Mouse (Mus musculus): ENCODE data around the gene Arhgef11. TPM values are rescaled to one million over a fixed set of nuclear protein-coding genes. Genes with fewer than 3 reads are reported as not detected.
A peak's percentile ranks its signal among the peaks of the same experiment; 100 is the strongest.

Gene Arhgef11
- total RNA-seq, 2 experiments from 2014 or later, result 58.3 to 60.9 TPM

- DNase-seq (ENCODE audit: low spot score in 2 of 2), result no peak
Observed at GRCm38 (mm10) chr3:87660479-87660878, 43.1 kb downstream of the Arhgef11 start.

GRCm38 (mm10) chr3:87661291-87661690, 43.9 kb downstream of the Arhgef11 start:
- no peak for DNase-seq (ENCODE audit: low spot score in 2 of 2)

- no peak for DNase-seq (ENCODE audit: low spot score in 2 of 2)
Observed at GRCm38 (mm10) chr3:87718525-87718924, 101.2 kb downstream of the Arhgef11 start.

GRCm38 (mm10) chr3:87724556-87724955, 107.2 kb downstream of the Arhgef11 start:
- no peak for DNase-seq (ENCODE audit: low spot score in 2 of 2)

- no peak for DNase-seq (ENCODE audit: low spot score in 2 of 2)
Observed at GRCm38 (mm10) chr3:87725396-87726160, 108.2 kb downstream of the Arhgef11 start.

GRCm38 (mm10) chr3:87726191-87726590, 108.8 kb downstream of the Arhgef11 start:
- DNase-seq (ENCODE audit: low spot score in 2 of 2), result no peak

- no peak for DNase-seq (ENCODE audit: low spot score in 2 of 2)
Observed at GRCm38 (mm10) chr3:87728696-87729095, 111.3 kb downstream of the Arhgef11 start.

- DNase-seq (ENCODE audit: low spot score in 2 of 2), result no peak
Observed at GRCm38 (mm10) chr3:87733098-87733497, 115.7 kb downstream of the Arhgef11 start.

GRCm38 (mm10) chr3:87733984-87734761, 116.8 kb downstream of the Arhgef11 start:
- DNase-seq (ENCODE audit: low spot score in 2 of 2), result no peak

GRCm38 (mm10) chr3:87735335-87735734, 118.0 kb downstream of the Arhgef11 start:
- no peak for DNase-seq (ENCODE audit: low spot score in 2 of 2)

GRCm38 (mm10) chr3:87738906-87739305, 121.5 kb downstream of the Arhgef11 start:
- no peak for DNase-seq (ENCODE audit: low spot score in 2 of 2)

GRCm38 (mm10) chr3:87742013-87742412, 124.7 kb downstream of the Arhgef11 start:
- DNase-seq (ENCODE audit: low spot score in 2 of 2), result no peak

- no peak for DNase-seq (ENCODE audit: low spot score in 2 of 2)
Observed at GRCm38 (mm10) chr3:87742735-87743134, 125.4 kb downstream of the Arhgef11 start.

GRCm38 (mm10) chr3:87743927-87744326, 126.6 kb downstream of the Arhgef11 start:
- DNase-seq (ENCODE audit: low spot score in 2 of 2), result no peak

GRCm38 (mm10) chr3:87745036-87745659, 127.8 kb downstream of the Arhgef11 start:
- DNase-seq (ENCODE audit: low spot score in 2 of 2), result no peak

GRCm38 (mm10) chr3:87748431-87748830, 131.1 kb downstream of the Arhgef11 start, which contains the start of gene Lrrc71:
Lrrc71 (minus strand) TSS chr3:87748625.
- DNase-seq (ENCODE audit: low spot score in 2 of 2), result no peak

- peak; percentile 50 to 61 for DNase-seq (ENCODE audit: low spot score in 2 of 2)
Observed at GRCm38 (mm10) chr3:87749036-87749435, 131.7 kb downstream of the Arhgef11 start.

GRCm38 (mm10) chr3:87749977-87750376, 132.6 kb downstream of the Arhgef11 start:
- no peak for DNase-seq (ENCODE audit: low spot score in 2 of 2)

- DNase-seq (ENCODE audit: low spot score in 2 of 2), result no peak
Observed at GRCm38 (mm10) chr3:87752567-87752966, 135.2 kb downstream of the Arhgef11 start.

GRCm38 (mm10) chr3:87753829-87754228, 136.5 kb downstream of the Arhgef11 start:
- no peak for DNase-seq (ENCODE audit: low spot score in 2 of 2)

GRCm38 (mm10) chr3:87755964-87756363, 138.6 kb downstream of the Arhgef11 start:
- peak; percentile 88 to 92 for DNase-seq (ENCODE audit: low spot score in 2 of 2)

GRCm38 (mm10) chr3:87756488-87756887, 139.1 kb downstream of the Arhgef11 start:
- no peak for DNase-seq (ENCODE audit: low spot score in 2 of 2)

Data from left cerebral cortex, adult 18-20 months (tissue).